ENCODE assay signal across 21 mouse cellular contexts in the genomic region with DNA sequence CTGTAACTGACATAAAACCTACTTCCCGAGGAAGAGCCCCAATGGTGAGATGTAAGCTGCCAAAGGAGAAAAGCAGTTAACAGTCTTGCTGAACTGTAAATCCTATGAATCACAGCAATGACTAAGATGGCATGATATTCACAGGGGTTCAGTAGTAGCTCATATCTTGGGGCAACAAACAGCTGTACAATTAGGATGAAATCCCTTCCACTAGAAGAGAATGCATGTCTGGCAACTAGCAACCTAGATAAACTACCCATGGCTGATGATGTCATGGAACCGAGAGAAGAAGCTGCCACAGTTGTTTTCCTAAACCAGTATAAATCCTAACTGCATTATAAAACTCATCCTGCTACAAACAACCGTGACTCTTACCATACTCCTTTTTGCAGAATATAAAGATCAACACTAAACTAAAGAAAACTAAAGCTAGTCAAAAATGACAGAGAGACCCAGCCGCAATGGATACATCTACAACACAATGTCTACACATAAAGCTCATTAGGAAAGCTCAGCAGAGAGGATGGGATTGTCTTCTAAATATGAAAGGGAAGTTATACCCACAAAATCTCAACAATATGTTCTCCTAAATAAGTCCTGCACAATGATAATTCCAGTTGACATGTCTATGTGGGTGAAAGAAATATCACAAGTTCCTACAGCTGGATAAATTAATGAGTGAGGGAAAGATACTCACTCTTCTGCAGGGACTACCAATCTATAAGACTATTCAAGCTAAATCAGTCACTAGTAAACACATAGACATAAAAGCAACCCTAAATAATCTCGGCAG.
"Had no signal": no experiment of that assay in that cellular context is flagged by ENCODE, and none has a peak within 500 bp of the region (broad histone marks: within the 10 kb centered on the region; RNA-seq: fewer than 3 reads in every experiment).

No protein-coding gene starts in this region.

- DNase-seq: kidney, adult 8-10 months; kidney, postnatal 10 days; kidney, postnatal 36 days; layer of hippocampus, adult 9-11 months; liver; lung, adult 18-20 months; lung, postnatal 10 days; lung, postnatal 36 days; thymus, adult 18-20 months; thymus, postnatal 36 days had no signal

- H3K36me3 ChIP-seq: kidney, embryonic 15.5 days; limb, embryonic 10.5 days; limb, embryonic 13.5 days; liver, embryonic 12.5 days; liver, embryonic 15.5 days; lung, embryonic 15.5 days; midbrain, embryonic 10.5 days; midbrain, embryonic 13.5 days had no signal

- H3K9me3 ChIP-seq: kidney, embryonic 15.5 days; limb, embryonic 10.5 days; limb, embryonic 13.5 days; liver, embryonic 12.5 days; liver, embryonic 15.5 days; lung, embryonic 15.5 days; megakaryocyte, embryonic 14.5 days; midbrain, embryonic 10.5 days; midbrain, embryonic 13.5 days had no signal

- H3K4me1 ChIP-seq: kidney, embryonic 15.5 days; limb, embryonic 10.5 days; limb, embryonic 13.5 days; liver, embryonic 12.5 days; liver, embryonic 15.5 days; lung, embryonic 15.5 days; megakaryocyte, embryonic 14.5 days; midbrain, embryonic 10.5 days had no signal

- H3K4me3 ChIP-seq: kidney, embryonic 15.5 days; layer of hippocampus, adult 2 months; limb, embryonic 10.5 days; limb, embryonic 13.5 days; liver, embryonic 12.5 days; liver, embryonic 15.5 days; lung, embryonic 15.5 days; megakaryocyte, embryonic 14.5 days; midbrain, embryonic 10.5 days; midbrain, embryonic 13.5 days had no signal

- H3K27ac ChIP-seq: kidney, embryonic 15.5 days; layer of hippocampus, adult 2 months; limb, embryonic 10.5 days; limb, embryonic 13.5 days; liver, embryonic 12.5 days; liver, embryonic 15.5 days; lung, embryonic 15.5 days; midbrain, embryonic 10.5 days; midbrain, embryonic 13.5 days had no signal

- H3K9ac ChIP-seq: kidney, embryonic 15.5 days; limb, embryonic 13.5 days; liver, embryonic 12.5 days; liver, embryonic 15.5 days; lung, embryonic 15.5 days; midbrain, embryonic 13.5 days had no signal

- H3K4me2 ChIP-seq: kidney, embryonic 15.5 days; limb, embryonic 13.5 days; liver, embryonic 12.5 days; liver, embryonic 15.5 days; lung, embryonic 15.5 days; midbrain, embryonic 13.5 days had no signal

- H3K27me3 ChIP-seq: kidney, embryonic 15.5 days; limb, embryonic 13.5 days; liver, embryonic 12.5 days; liver, embryonic 15.5 days; lung, embryonic 15.5 days; megakaryocyte, embryonic 14.5 days; midbrain, embryonic 13.5 days had no signal

- ATAC-seq: liver, embryonic 12.5 days; midbrain, embryonic 16.5 days had no signal
